Mouse (Mus musculus): Measurements from ENCODE around the gene Pik3ca. TPM values are rescaled to one million over a fixed set of nuclear protein-coding genes. Genes with fewer than 3 reads are reported as not detected.

The Pik3ca gene
- polyA plus RNA-seq, 1 experiment from 2014 or later = 11.8 TPM

GRCm38 (mm10) chr3:32494387-32495087 is 97.1 kb downstream of the Pik3ca start:
- Histone ChIP-seq H3K9ac (no peak overlapping the region), H3K9me3 (no peaks in the 10 kb centered on the region), H3K36me3 (no peaks in the 10 kb centered on the region), H3K4me2 (no peak overlapping the region), H3K27ac (replicated peaks) (no peak overlapping the region), H3K4me3 (no peak overlapping the region), H3K4me1 (replicated peaks) (no peaks in the 10 kb centered on the region; the same call in 1 of the 2 replicates), H3K27me3 (no peaks in the 10 kb centered on the region)
- 90% methylated on average over 8 of the region's 8 CpGs for WGBS
- no peak for ATAC-seq (ENCODE audit: low read depth)

DNA sequence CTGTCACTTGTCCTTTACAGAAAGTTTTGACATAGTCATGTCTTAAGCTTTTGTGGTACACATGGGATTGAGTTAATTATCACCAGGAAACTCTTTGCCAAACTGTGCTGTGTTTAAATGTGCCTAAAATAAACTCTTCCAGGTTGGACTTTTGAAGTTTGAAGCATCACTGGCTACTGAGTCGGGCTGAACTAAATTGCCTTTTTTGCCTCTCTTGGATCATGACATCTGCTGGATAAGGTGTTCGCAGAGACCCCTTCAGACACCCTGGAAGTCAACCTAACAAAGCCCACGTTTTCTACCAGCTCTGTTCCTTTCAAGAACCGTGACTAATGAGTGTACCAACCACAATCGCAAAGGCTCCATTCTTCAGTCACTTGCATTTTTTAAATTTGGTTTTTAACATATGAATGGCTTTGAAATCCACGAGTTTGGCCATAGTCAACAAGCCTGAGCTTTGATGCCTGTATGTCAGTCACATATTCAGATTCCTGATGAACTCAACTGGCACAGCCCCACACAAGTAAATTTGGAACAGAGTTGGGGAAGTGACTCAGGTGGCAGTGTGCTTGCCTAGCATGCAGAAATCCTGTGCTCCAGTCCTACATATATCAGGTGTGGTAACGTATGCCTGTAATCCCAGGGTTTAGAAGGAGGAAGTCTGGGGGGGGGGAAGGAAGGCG is 97.8 kb downstream of the Pik3ca start:
- Histone ChIP-seq H3K4me3 (no peak overlapping the region), H3K4me2 (no peak overlapping the region), H3K9ac (no peak overlapping the region), H3K27me3 (no peaks in the 10 kb centered on the region), H3K4me1 (replicated peaks) (no peaks in the 10 kb centered on the region; the same call in 1 of the 2 replicates), H3K27ac (replicated peaks) (no peak overlapping the region), H3K36me3 (no peaks in the 10 kb centered on the region), H3K9me3 (no peaks in the 10 kb centered on the region)
- ATAC-seq (ENCODE audit: low read depth) = no peak
- WGBS = 49% methylated on average over 8 of the region's 8 CpGs

- no peak overlapping the region for H3K4me3 ChIP-seq
- H3K27ac ChIP-seq (replicated peaks) = no peak overlapping the region
- no peak overlapping the region for H3K9ac ChIP-seq
- H3K27me3 ChIP-seq = no peaks in the 10 kb centered on the region
- no peaks in the 10 kb centered on the region for H3K36me3 ChIP-seq
- no peaks in the 10 kb centered on the region for H3K9me3 ChIP-seq
- no peak overlapping the region for H3K4me2 ChIP-seq
- WGBS = 54% methylated on average over 8 of the region's 8 CpGs
- ATAC-seq (ENCODE audit: low read depth) = no peak
- H3K4me1 ChIP-seq (replicated peaks) = no peaks in the 10 kb centered on the region; the same call in 1 of the 2 replicates
Observed at GRCm38 (mm10) chr3:32495856-32496710, 98.6 kb downstream of the Pik3ca start.

DNA sequence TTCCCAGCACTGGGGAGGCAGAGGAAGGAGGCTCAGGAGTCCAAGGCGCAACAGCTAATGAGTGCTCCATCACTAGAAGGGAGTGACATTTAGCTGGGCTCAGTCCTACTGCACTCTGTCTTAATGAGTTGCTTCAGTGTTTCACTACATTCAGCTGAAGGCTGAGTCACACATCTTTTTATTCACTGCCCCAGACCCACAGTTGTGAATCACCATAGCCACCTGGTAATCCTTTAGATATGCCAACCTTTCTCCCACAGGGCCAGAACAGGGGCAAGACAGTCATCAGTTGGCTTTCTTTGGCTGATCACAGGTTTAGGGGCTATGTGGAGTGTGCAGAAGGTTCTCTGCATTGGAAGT is 99.2 kb downstream of the Pik3ca start:
- ATAC-seq (ENCODE audit: low read depth) = no peak

DNA sequence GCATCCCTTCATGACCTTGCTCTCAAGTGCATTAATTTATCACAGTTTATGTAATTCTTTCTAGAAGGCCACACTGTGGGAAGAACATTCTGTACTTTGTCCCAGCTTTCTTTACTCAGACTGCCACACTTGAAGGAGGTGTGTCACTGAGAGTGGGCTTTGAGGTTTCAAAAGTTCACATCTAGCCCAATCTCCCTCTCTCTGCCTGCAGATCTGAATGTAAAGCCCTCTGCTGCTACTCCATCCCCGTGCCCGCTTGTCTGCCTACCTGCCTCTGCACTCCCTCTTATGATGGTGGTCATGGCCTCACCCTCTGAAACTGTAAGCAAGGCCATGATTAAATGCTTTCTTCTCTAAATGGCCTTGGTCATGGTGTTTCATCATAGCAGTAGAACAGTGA is 102.9 kb downstream of the Pik3ca start:
- Histone ChIP-seq H3K36me3 (no peaks in the 10 kb centered on the region), H3K27ac (replicated peaks) (no peak overlapping the region), H3K4me2 (no peak overlapping the region), H3K4me3 (no peak overlapping the region), H3K4me1 (replicated peaks) (no peaks in the 10 kb centered on the region; the same call in 1 of the 2 replicates), H3K9me3 (no peaks in the 10 kb centered on the region), H3K27me3 (no peaks in the 10 kb centered on the region), H3K9ac (no peak overlapping the region)
- 90% methylated on average over 2 of the region's 2 CpGs for WGBS
- ATAC-seq (ENCODE audit: low read depth) = no peak

More for the DNA sequence above, 99.2 kb downstream of the Pik3ca start:
- Histone ChIP-seq H3K9me3 (no peaks in the 10 kb centered on the region), H3K27ac (replicated peaks) (no peak overlapping the region), H3K4me3 (no peak overlapping the region), H3K4me2 (no peak overlapping the region), H3K9ac (no peak overlapping the region), H3K36me3 (no peaks in the 10 kb centered on the region), H3K27me3 (no peaks in the 10 kb centered on the region), H3K4me1 (replicated peaks) (no peaks in the 10 kb centered on the region; the same call in 1 of the 2 replicates)
- 86% methylated on average over 1 of the region's 1 CpGs for WGBS

DNA sequence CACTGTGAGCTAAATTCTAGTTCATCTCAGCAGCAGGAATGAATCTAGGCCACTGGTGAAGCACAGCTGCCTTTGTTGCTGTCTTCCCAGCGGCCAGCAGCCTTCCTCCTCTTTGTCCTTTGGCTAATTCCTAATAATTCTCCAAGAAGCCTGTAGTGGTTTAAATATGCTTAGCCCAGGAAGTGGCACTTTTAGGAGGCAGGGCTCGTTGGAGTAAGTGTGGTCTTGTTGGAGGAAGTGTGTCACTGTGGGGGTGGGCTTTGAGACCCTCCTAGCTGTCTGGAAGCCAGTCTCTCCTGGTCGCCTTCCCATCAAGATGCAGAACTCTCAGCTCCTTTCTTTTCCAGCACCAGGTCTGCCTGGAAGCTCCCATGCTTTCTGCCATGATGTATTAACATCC is 108.4 kb downstream of the Pik3ca start:
- H3K36me3 ChIP-seq = no peaks in the 10 kb centered on the region
- WGBS = 77% methylated on average over 3 of the region's 3 CpGs
- no peak overlapping the region for H3K9ac ChIP-seq
- no peaks in the 10 kb centered on the region for H3K27me3 ChIP-seq
- H3K4me3 ChIP-seq = no peak overlapping the region
- no peak overlapping the region for H3K4me2 ChIP-seq
- peaks cover 11% of the 10 kb centered on the region for H3K4me1 ChIP-seq (replicated peaks)
- H3K27ac ChIP-seq (replicated peaks) = no peak overlapping the region
- no peak for ATAC-seq (ENCODE audit: low read depth)
- no peaks in the 10 kb centered on the region for H3K9me3 ChIP-seq

DNA sequence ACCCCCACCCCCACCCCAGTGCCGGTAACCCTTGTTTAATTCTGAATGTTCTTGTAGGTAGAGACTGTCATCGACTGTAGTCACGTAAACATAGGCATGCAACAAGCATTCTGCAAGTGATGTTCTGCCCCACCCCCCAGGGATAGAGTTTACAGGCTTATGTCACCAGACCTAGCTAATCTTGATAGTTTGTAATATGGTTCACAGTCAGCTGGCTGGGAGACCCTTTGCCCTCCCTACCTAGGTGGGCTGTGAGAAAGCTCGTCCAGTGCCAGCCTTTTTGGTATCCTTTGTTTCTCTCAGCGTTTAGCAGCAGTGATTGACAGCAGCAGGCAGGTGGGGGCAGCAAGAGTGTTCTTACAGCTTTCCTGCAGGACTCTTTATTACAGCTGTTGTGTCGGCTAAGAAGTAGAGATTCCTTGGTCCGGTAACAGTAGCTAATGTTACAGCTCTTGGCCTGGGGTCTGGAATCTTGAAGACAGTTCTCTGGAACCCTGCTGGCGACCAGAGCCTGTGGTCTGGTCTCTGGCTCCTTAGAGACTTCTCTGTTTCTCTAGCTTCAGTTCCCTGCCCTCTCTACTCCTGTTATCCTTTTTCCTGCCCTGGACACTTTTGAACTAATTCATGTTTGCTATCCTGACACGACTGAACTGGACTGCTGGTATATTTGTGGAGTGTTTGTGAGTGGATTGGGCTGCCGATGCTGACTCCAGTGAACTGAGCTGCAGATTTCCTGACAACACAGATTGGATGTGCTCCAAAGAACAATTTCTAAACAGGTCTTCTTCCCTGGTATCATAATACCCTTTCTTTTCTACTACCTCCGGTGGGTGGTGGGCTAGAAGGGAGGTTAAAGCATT is 109.1 kb downstream of the Pik3ca start:
- Histone ChIP-seq H3K4me1 (replicated peaks) (peaks cover 18% of the 10 kb centered on the region), H3K9me3 (no peaks in the 10 kb centered on the region), H3K36me3 (no peaks in the 10 kb centered on the region), H3K27ac (replicated peaks) (no peak overlapping the region), H3K9ac (no peak overlapping the region), H3K4me2 (no peak overlapping the region), H3K4me3 (no peak overlapping the region), H3K27me3 (no peaks in the 10 kb centered on the region)
- ATAC-seq (ENCODE audit: low read depth) = no peak
- WGBS = 64% methylated on average over 11 of the region's 11 CpGs

GRCm38 (mm10) chr3:32508666-32509324 is 111.3 kb downstream of the Pik3ca start:
- peak; percentile 20; the same call in 1 of the 2 replicates for ATAC-seq (ENCODE audit: low read depth)
- peak overlapping the region; percentile 60 for H3K9ac ChIP-seq
- H3K27me3 ChIP-seq = no peaks in the 10 kb centered on the region
- peak overlapping the region; percentile 20 for H3K4me3 ChIP-seq
- H3K27ac ChIP-seq (replicated peaks) = peak overlapping the region; percentile 14; the same call in 1 of the 2 replicates
- H3K36me3 ChIP-seq = no peaks in the 10 kb centered on the region
- H3K4me1 ChIP-seq (replicated peaks) = peaks cover 36% of the 10 kb centered on the region
- WGBS = 1% methylated on average over 17 of the region's 17 CpGs
- peak overlapping the region; percentile 80 for H3K4me2 ChIP-seq
- H3K9me3 ChIP-seq = no peaks in the 10 kb centered on the region

- H3K27ac ChIP-seq (replicated peaks) = peak within 1 kb of the TSS; percentile 87
- peak; percentile 20; the same call in 1 of the 2 replicates for ATAC-seq (ENCODE audit: low read depth)
- 8% methylated on average over 24 of the region's 24 CpGs for WGBS
- H3K4me2 ChIP-seq = peak within 1 kb of the TSS; percentile 80
- H3K9ac ChIP-seq = peak within 1 kb of the TSS; percentile 96
- 0 out of 2 replicates have a peak, but pooled peaks cover 2% of the 10 kb centered on the region for H3K36me3 ChIP-seq
- H3K4me3 ChIP-seq = peak within 1 kb of the TSS; percentile 93
- no peaks in the 10 kb centered on the region for H3K27me3 ChIP-seq
- H3K4me1 ChIP-seq (replicated peaks) = peaks cover 36% of the 10 kb centered on the region
- H3K9me3 ChIP-seq = no peaks in the 10 kb centered on the region
Observed at GRCm38 (mm10) chr3:32509496-32510374, 112.3 kb downstream of the Pik3ca start, which contains the start of gene Zfp639. TSS of gene Zfp639 (plus strand) at chr3:32510259.
